Mouse (Mus musculus) liver, postnatal 0 days (tissue): ENCODE data around the gene Rlf.

Experiments used
- CTCF ChIP-seq: sonication (generic); IDR thresholded peaks from 2 replicates; pipeline ENCODE4 v1.5.1; 2016; ENCODE audit warnings: antibody characterized with exemption, low read depth
- EP300 ChIP-seq: IDR thresholded peaks from 2 replicates; pipeline ENCODE4 v1.6.1; 2016; ENCODE audit warnings: antibody characterized with exemption, low read depth, mild to moderate bottlenecking

- TF ChIP-seq CTCF (no peak), EP300 (no peak)
Observed at GRCm38 (mm10) chr4:121208911-121209310, 6.0 kb downstream of the Rlf start.
